Mouse (Mus musculus): ENCODE results near the gene Zfp827. TPM values are rescaled to one million over a fixed set of nuclear protein-coding genes. Genes with fewer than 3 reads are reported as not detected.
"Not testable (repeated sequence)": the region's sequence is repeated elsewhere in the genome, so short reads cannot be mapped to it uniquely, and the experiment has no call there.

Zfp827 gene
- total RNA-seq, 2 experiments from 2014 or later, result 3.8 to 4.5 TPM

DNA sequence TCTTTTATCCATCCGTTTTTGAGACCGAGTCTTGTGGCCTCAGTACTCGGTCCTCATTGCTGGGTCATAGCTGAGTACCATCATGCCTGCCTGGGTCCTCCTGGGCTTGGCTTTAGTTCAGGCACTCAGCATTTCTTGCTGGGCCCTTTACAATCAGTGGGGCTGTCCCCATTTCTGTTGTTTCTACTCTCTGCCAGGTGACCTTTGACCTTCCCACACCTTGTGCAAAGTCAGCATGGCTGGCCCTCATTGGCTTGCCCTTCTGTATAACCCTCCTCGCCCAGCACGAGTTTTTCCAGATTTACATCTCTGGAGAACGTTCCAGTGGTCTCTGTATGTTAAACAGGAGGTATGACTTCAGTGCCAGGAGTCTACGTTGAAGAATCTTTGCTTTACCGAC is 83.2 kb downstream of the Zfp827 start:
- no peak for DNase-seq

- no peak for DNase-seq
Measured at GRCm38 (mm10) chr8:79112480-79112879, 84.2 kb downstream of the Zfp827 start.

GRCm38 (mm10) chr8:79113533-79113932 is 85.3 kb downstream of the Zfp827 start:
- DNase-seq, result no peak

DNA sequence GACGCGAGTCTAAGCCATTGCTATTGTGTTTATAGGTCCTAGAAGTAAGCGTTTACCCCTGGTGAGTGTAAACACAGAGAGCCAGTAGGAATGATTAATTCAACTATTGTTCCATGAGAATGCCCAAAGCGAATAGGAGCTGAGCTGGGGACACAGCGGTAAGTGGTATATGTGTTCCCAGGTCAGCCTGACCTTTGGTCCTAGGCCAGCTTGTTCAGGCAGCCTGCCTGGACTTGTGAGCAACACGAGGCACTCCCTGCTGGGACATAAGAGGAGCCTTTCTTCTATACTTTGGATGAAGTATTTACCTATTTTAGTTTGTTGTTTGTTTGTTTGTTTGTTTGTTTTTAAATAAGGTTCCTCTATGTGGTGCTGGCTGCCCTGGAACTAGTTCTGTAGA is 86.3 kb downstream of the Zfp827 start:
- DNase-seq, result peak; percentile 26

GRCm38 (mm10) chr8:79116436-79116835 is 88.2 kb downstream of the Zfp827 start:
- DNase-seq, result no peak

GRCm38 (mm10) chr8:79117711-79118110 is 89.5 kb downstream of the Zfp827 start:
- DNase-seq, result no peak

GRCm38 (mm10) chr8:79121614-79122013 is 93.4 kb downstream of the Zfp827 start:
- no peak for DNase-seq

GRCm38 (mm10) chr8:79124231-79124630 is 96.0 kb downstream of the Zfp827 start:
- no peak for DNase-seq

- no peak for DNase-seq
Measured at GRCm38 (mm10) chr8:79127211-79127816, 99.1 kb downstream of the Zfp827 start.

- DNase-seq, result not testable (repeated sequence)
Measured at GRCm38 (mm10) chr8:79128534-79128933, 100.3 kb downstream of the Zfp827 start.

- no peak for DNase-seq
Measured at GRCm38 (mm10) chr8:79139614-79140013, 111.4 kb downstream of the Zfp827 start.

GRCm38 (mm10) chr8:79140981-79141380 is 112.7 kb downstream of the Zfp827 start:
- DNase-seq, result no peak

GRCm38 (mm10) chr8:79141592-79141991 is 113.4 kb downstream of the Zfp827 start:
- DNase-seq, result no peak

- DNase-seq, result no peak
Measured at GRCm38 (mm10) chr8:79143729-79144128, 115.5 kb downstream of the Zfp827 start.

DNA sequence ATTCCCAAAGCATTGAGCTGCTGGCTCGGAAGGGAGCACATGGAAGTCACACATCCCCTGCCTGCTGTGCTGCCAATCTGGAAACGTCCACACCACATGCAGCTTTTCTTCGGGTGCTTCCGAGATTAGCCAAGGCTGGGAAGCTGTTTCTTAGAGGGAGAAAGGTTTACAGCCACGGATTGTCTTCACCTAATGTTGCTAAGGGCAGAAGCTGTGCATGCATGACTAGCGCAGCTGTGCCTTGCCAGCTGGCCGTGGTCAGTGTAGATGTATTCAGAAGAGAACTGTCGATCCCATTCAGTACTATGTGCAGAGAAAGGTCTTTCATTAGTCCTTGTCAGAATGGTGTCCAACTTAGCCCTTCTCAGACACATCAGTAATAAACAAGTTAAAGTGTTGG is 117.0 kb downstream of the Zfp827 start:
- no peak for DNase-seq

- no peak for DNase-seq
Measured at GRCm38 (mm10) chr8:79145626-79146025, 117.4 kb downstream of the Zfp827 start.

DNA sequence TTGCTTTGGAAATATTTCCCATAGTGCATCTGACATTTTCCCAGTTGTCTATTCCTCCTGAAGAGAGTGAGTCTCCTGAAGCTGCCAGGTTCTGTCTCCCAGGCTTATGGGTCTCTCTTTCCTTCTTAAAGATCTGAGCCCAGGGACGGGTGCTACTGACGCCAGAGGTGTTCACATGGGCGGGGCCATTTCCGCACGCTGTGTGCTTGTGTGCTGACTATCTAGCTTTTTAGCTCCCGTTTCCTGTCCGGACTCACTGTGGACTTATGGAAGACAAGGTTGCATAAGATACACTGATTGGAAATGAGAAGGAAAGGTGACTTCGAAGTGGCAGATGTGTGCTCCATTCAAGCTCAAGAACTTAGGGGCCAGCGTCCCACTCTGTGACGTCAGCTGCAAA is 120.6 kb downstream of the Zfp827 start:
- no peak for DNase-seq

DNA sequence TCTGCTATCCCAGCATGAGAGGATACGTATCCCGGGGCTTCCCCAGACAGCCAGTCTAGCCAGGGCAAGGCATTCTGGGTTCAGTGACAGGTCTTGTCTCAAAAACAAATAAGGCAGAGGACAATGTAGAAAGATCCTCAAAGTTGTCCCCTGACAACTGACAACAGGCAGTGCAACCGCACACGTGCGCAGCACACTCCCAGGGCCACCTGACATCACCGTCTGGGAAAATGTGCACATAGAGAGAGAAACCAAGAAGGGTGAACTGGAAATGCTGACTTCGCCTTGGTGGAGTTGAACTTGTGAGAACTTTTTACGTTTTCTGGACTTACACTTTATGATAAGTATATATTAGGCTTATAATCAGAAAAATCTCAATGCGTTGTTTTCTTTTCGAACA is 121.6 kb downstream of the Zfp827 start:
- no peak for DNase-seq

- no peak for DNase-seq
Measured at GRCm38 (mm10) chr8:79150544-79151192, 122.4 kb downstream of the Zfp827 start.

GRCm38 (mm10) chr8:79151644-79152043 is 123.4 kb downstream of the Zfp827 start:
- DNase-seq, result no peak

- DNase-seq, result no peak
Measured at GRCm38 (mm10) chr8:79153201-79153600, 125.0 kb downstream of the Zfp827 start.

GRCm38 (mm10) chr8:79153637-79154036 is 125.4 kb downstream of the Zfp827 start:
- no peak for DNase-seq

DNA sequence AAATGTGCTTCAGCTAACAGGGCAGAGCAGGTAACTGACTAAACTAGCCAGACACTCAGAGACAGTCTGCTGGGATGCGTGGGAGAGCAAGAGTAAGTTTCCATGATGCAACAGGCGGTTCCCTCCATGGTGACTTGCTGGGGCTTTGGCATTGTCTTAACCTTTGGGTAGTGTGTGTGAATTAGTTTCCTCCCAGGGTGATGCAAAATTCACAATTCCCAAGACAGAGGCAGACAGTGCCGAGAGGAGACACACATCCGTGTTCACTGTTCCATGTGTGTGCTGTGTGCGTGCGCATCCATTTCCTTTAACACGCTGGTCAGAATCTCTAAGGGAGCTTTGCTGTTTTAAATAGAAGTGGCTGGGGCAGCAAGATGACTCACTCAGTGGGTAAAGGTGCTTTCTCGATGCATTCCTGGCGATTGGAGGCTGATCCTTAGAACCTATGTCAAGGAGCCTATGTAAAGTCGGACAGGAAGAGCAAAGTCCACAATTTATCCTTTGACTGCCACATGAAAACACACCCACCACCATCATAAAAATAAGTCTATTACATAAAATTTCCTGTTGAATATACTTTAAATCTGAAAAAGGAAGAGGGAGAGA is 127.4 kb downstream of the Zfp827 start:
- no peak for DNase-seq

DNA sequence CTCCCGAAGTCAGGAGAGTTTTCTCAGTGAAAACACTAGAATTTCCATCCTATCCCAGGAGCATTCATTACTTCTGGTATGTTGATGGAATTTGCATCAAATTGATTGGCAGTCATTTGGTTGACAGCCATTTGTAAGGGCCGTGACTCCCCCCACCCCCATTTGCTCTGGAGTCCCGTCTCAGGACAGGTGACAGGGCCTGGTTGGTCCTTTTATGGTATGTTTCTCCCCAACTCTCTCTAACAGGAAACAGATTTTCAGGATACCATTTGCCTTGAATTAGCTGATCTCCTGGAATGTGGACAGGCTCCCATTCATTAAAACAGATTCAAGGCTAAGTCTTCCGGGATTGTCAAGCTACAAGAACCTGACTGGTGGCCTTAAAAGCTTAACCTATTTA is 129.1 kb downstream of the Zfp827 start:
- no peak for DNase-seq
